Mouse (Mus musculus): Measurements from ENCODE around the gene Glud1. TPM values are rescaled to one million over a fixed set of nuclear protein-coding genes. Genes with fewer than 3 reads are reported as not detected.

The Glud1 gene
- total and polyA plus RNA-seq, 2 experiments from 2014 or later = 143 to 243 TPM

DNA sequence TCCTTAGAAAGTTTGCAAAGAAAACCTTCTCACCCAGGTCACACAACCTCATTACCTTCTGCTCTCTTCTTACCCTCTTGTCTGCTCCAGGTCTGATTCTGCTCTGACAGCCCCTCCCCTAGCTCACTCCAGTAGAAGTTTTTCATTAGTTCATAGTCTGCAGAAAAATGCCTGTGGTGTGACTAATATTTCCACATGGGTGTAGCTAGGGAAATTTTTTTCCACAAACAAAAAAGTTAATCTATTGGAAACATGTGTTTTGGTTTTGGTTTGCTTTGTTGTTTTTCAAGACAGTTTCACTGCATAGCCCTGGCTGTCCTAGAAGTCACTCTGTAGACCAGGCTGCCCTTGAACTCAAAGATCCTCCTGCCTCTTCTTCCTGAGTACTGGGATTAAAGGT is 7.6 kb downstream of the Glud1 start:
- H3K9me3 ChIP-seq (ENCODE audit: low read length) = no peaks in the 10 kb centered on the region
- H3K4me3 ChIP-seq (ENCODE audit: low read length) = no peak overlapping the region
- no peak for ATAC-seq
- no peak for TF ChIP-seq CTCF (IDR thresholded peaks at IDR 0.05; ENCODE audit: low read depth)
- no peak overlapping the region for H3K9ac ChIP-seq (replicated peaks; ENCODE audit: low read length)
- H3K4me1 ChIP-seq (ENCODE audit: insufficient read depth, low read length) = no peaks in the 10 kb centered on the region
- no peak for DNase-seq (ENCODE audit: low spot score)
- H3K27ac ChIP-seq = no peak overlapping the region
- H3K27me3 ChIP-seq (ENCODE audit: insufficient read depth, low read length) = no peaks in the 10 kb centered on the region
- H3K4me2 ChIP-seq (ENCODE audit: low read depth, low read length) = no peak overlapping the region
- H3K36me3 ChIP-seq (ENCODE audit: insufficient read depth, low read length) = peaks cover 5% of the 10 kb centered on the region; the same call in 1 of the 2 replicates

DNA sequence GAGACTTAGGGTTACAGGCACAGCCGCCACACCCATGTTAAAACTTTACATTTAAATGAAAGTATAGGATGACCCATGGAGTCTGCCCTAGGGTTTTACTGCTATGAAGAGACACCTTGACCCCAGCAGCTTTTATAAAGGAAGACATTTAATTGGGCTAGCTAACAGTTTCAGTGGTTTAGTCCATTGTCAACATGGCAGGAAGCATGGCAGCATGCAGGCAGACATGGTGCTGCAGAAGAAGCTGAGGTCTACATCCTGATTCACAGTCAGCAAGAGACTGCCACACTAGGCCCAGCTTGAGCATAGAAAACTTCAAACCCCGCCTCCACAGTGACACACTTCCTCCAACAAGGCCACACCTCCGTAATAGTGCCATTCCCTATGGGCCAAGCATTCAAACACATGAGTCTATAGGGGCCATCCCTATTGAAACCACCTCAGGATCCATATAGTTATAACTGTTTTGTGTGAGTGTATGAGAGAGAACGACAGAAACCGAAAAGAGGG is 13.1 kb downstream of the Glud1 start:
- Histone ChIP-seq H3K4me3 (ENCODE audit: low read length) (no peak overlapping the region), H3K4me1 (ENCODE audit: insufficient read depth, low read length) (no peaks in the 10 kb centered on the region), H3K27ac (no peak overlapping the region), H3K9ac (replicated peaks; ENCODE audit: low read length) (no peak overlapping the region), H3K36me3 (ENCODE audit: insufficient read depth, low read length) (peaks cover 17% of the 10 kb centered on the region; the same call in 1 of the 2 replicates), H3K9me3 (ENCODE audit: low read length) (no peaks in the 10 kb centered on the region), H3K27me3 (ENCODE audit: insufficient read depth, low read length) (no peaks in the 10 kb centered on the region), H3K4me2 (ENCODE audit: low read depth, low read length) (no peak overlapping the region)
- ATAC-seq = no peak
- WGBS = 96% methylated on average over 5 of the region's 5 CpGs
- TF ChIP-seq CTCF (IDR thresholded peaks at IDR 0.05; ENCODE audit: low read depth) = no peak
- no peak for DNase-seq (ENCODE audit: low spot score)

DNA sequence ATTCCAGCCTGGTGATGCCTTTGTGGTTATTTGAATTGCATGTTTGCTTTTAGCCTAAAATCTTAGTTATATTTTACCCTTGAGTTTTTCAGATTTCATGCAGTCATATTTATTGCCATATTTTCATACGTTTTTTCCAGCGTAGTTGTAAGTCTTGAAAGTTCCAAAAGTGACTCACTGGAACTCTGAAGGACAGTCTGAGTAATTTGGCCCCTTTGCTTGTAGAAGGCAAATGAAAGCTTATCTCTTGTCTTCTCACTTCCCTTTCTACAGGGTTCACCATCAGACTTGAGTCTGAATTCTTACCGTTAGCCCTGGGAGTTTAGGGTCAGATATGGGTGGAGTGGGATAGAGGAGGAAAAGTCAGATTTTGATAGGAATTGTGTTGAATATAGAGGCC is 16.1 kb downstream of the Glud1 start:
- Histone ChIP-seq H3K9me3 (ENCODE audit: low read length) (no peaks in the 10 kb centered on the region), H3K4me3 (ENCODE audit: low read length) (no peak overlapping the region), H3K9ac (replicated peaks; ENCODE audit: low read length) (no peak overlapping the region), H3K4me2 (ENCODE audit: low read depth, low read length) (no peak overlapping the region), H3K4me1 (ENCODE audit: insufficient read depth, low read length) (no peaks in the 10 kb centered on the region), H3K36me3 (ENCODE audit: insufficient read depth, low read length) (peaks cover 29% of the 10 kb centered on the region), H3K27ac (no peak overlapping the region), H3K27me3 (ENCODE audit: insufficient read depth, low read length) (no peaks in the 10 kb centered on the region)
- TF ChIP-seq CTCF (IDR thresholded peaks at IDR 0.05; ENCODE audit: low read depth) = no peak
- WGBS = 94% methylated on average over 3 of the region's 3 CpGs
- DNase-seq (ENCODE audit: low spot score) (no peak), ATAC-seq (no peak)

DNA sequence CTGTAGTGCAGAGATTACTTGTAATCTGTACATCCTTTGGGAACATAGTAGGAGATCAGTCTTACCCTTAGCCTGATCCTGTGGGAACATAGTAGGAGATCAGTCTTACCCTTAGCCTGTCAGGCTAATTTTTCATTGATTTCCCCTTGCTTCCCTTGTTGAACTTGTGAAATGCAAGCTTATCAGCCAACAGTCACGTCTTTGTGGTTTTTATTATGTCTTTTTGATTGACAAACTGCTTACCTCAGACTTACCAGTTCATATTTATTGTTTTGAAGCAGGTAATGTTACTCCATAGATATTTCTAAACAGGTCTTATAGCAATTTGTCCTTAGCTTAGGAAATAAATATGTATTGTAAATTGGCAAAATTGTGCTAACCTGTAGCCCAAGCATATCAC is 17.1 kb downstream of the Glud1 start:
- H3K9ac ChIP-seq (replicated peaks; ENCODE audit: low read length) = no peak overlapping the region
- no peaks in the 10 kb centered on the region for H3K27me3 ChIP-seq (ENCODE audit: insufficient read depth, low read length)
- peaks cover 35% of the 10 kb centered on the region for H3K36me3 ChIP-seq (ENCODE audit: insufficient read depth, low read length)
- WGBS = 88% methylated on average over 1 of the region's 1 CpGs
- H3K4me1 ChIP-seq (ENCODE audit: insufficient read depth, low read length) = no peaks in the 10 kb centered on the region
- H3K27ac ChIP-seq = no peak overlapping the region
- H3K9me3 ChIP-seq (ENCODE audit: low read length) = no peaks in the 10 kb centered on the region
- TF ChIP-seq CTCF (IDR thresholded peaks at IDR 0.05; ENCODE audit: low read depth) = no peak
- H3K4me3 ChIP-seq (ENCODE audit: low read length) = no peak overlapping the region
- H3K4me2 ChIP-seq (ENCODE audit: low read depth, low read length) = no peak overlapping the region
- no peak for ATAC-seq
- no peak for DNase-seq (ENCODE audit: low spot score)

DNA sequence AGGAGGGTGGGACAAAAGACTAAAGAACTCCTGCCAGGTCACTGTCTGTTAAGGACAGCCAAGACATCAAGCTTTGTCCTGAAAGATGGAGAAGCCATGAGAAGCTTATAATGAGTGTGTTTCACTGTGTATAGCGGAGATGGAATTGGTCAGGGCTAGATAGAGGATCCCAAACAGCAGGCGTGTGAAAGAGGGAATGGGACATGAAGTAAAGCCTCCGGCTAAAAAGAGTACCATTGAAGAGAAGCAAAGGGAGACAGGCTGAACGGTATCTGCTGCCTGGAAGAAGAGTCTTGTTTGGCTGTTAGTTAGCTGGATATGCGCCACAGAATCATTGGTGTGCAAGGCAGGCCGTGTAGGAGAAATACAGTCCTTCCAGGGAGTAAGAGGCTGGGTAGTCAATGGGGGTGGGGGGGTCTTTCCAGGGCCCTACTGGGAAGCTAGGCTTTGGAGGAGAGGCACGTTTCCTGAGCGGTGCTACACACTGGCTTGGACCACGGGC is 20.2 kb downstream of the Glud1 start:
- 72% methylated on average over 9 of the region's 9 CpGs for WGBS
- TF ChIP-seq CTCF (IDR thresholded peaks at IDR 0.05; ENCODE audit: low read depth) = no peak
- DNase-seq (ENCODE audit: low spot score) (peak; percentile 68), ATAC-seq (peak; percentile 86)
- Histone ChIP-seq H3K4me1 (ENCODE audit: insufficient read depth, low read length) (no peaks in the 10 kb centered on the region), H3K4me3 (ENCODE audit: low read length) (no peak overlapping the region), H3K27ac (peak overlapping the region; percentile 74), H3K9me3 (ENCODE audit: low read length) (no peaks in the 10 kb centered on the region), H3K9ac (replicated peaks; ENCODE audit: low read length) (no peak overlapping the region), H3K4me2 (ENCODE audit: low read depth, low read length) (no peak overlapping the region), H3K36me3 (ENCODE audit: insufficient read depth, low read length) (peaks cover 41% of the 10 kb centered on the region), H3K27me3 (ENCODE audit: insufficient read depth, low read length) (no peaks in the 10 kb centered on the region)

DNA sequence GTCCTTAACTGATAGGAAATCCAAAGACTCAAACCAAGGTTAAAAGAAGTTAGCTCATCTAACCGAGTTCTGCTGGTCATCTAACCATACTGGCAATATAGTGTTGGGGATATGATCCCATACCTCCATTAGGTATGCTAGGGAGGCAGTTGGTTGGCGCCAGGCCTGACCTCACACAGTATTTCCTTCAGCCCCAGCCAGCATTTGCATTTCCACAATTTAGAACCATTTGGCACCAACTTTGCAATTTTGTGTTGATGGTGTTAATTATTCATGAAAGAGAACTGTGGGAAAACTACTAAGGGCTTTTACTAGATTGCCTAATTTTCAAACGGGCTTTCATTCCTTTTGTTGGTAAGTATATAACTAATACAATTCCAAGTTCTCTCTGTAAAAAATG is 21.4 kb downstream of the Glud1 start:
- H3K36me3 ChIP-seq (ENCODE audit: insufficient read depth, low read length) = peaks cover 52% of the 10 kb centered on the region
- no peak overlapping the region for H3K4me3 ChIP-seq (ENCODE audit: low read length)
- H3K4me1 ChIP-seq (ENCODE audit: insufficient read depth, low read length) = no peaks in the 10 kb centered on the region
- peak; percentile 16; the same call in 1 of the 2 replicates for ATAC-seq
- peak overlapping the region; percentile 74 for H3K27ac ChIP-seq
- WGBS = 66% methylated on average over 3 of the region's 3 CpGs
- no peak for TF ChIP-seq CTCF (IDR thresholded peaks at IDR 0.05; ENCODE audit: low read depth)
- peak; percentile 60 for DNase-seq (ENCODE audit: low spot score)
- H3K9ac ChIP-seq (replicated peaks; ENCODE audit: low read length) = no peak overlapping the region
- H3K4me2 ChIP-seq (ENCODE audit: low read depth, low read length) = no peak overlapping the region
- H3K27me3 ChIP-seq (ENCODE audit: insufficient read depth, low read length) = no peaks in the 10 kb centered on the region
- H3K9me3 ChIP-seq (ENCODE audit: low read length) = no peaks in the 10 kb centered on the region

DNA sequence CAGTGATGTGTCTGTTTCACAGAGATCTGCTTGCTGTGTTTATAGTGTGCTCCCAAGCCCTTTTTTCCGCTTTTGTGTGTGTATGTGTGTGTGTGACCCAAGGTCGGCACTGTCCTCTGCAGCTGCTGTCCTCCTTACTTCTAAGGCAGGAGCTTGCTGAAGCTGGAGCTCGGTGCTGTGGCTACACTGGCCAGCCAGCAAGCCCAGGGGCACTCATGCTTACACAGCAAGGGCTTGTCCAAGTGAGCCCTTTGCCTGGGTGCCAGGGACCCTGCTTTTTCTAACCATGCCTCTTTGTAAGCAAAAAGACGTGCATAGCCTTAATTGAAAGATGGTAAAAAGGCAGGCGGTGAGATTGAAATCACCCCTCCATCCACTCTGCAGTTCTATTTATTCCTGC is 21.9 kb downstream of the Glud1 start:
- TF ChIP-seq CTCF (IDR thresholded peaks at IDR 0.05; ENCODE audit: low read depth) = no peak
- 70% methylated on average over 5 of the region's 5 CpGs for WGBS

More for the DNA sequence above, 21.9 kb downstream of the Glud1 start:
- DNase-seq (ENCODE audit: low spot score) (peak; percentile 76), ATAC-seq (peak; percentile 90)
- Histone ChIP-seq H3K9ac (replicated peaks; ENCODE audit: low read length) (no peak overlapping the region), H3K27ac (peak overlapping the region; percentile 62), H3K27me3 (ENCODE audit: insufficient read depth, low read length) (no peaks in the 10 kb centered on the region), H3K4me2 (ENCODE audit: low read depth, low read length) (no peak overlapping the region), H3K36me3 (ENCODE audit: insufficient read depth, low read length) (peaks cover 55% of the 10 kb centered on the region), H3K4me1 (ENCODE audit: insufficient read depth, low read length) (no peaks in the 10 kb centered on the region), H3K4me3 (ENCODE audit: low read length) (no peak overlapping the region), H3K9me3 (ENCODE audit: low read length) (no peaks in the 10 kb centered on the region)

Data from hindbrain, postnatal 0 days (tissue).